Mouse (Mus musculus): Measurements from ENCODE around the gene Dnajc7. TPM values are rescaled to one million over a fixed set of nuclear protein-coding genes. Genes with fewer than 3 reads are reported as not detected.
"Not testable (repeated sequence)": the region's sequence is repeated elsewhere in the genome, so short reads cannot be mapped to it uniquely, and the experiment has no call there.

The Dnajc7 gene
- polyA plus RNA-seq, 1 experiment from 2014 or later = 293 TPM

DNA sequence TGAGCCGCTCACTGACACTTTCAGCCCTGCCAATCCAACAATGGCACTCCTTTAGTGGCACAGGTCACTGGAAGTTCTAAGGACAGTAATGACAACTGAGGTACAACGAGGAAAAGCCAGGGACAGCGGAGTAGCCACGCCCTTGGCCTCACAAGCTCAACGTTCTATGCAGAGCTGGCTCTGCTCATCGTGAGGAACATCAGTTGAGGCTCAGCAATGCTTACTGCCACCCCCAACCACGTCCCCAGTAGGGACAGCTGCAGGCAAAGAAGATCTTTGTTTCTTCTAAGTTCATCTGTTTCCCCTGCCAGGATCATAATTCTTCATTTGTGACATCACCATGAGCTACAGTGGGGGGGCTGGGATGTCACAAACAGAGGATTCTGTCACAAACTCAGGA lies 25.4 kb downstream of the Dnajc7 start:
- Histone ChIP-seq H3K4me1 (ENCODE audit: control insufficient read depth, insufficient read depth, low read depth, low read length) (no peaks in the 10 kb centered on the region), H3K27me3 (replicated peaks; ENCODE audit: control insufficient read depth, insufficient read depth, low read length) (no peaks in the 10 kb centered on the region), H3K27ac (ENCODE audit: low read depth, low read length) (no peak overlapping the region), H3K36me3 (ENCODE audit: control insufficient read depth, insufficient read depth, low read length) (peaks cover 52% of the 10 kb centered on the region), H3K9me3 (ENCODE audit: control insufficient read depth, low read length) (no peaks in the 10 kb centered on the region), H3K4me3 (ENCODE audit: low read length) (no peak overlapping the region), H3K9ac (ENCODE audit: low read depth, low read length) (no peak overlapping the region), H3K4me2 (ENCODE audit: low read length) (no peak overlapping the region)
- ATAC-seq = no peak
- whole genome bisulfite sequencing = 91% methylated on average over 7 of the region's 7 CpGs

- Histone ChIP-seq H3K27ac (ENCODE audit: low read depth, low read length) (no peak overlapping the region), H3K27me3 (replicated peaks; ENCODE audit: control insufficient read depth, insufficient read depth, low read length) (no peaks in the 10 kb centered on the region), H3K36me3 (ENCODE audit: control insufficient read depth, insufficient read depth, low read length) (peaks cover 50% of the 10 kb centered on the region), H3K4me2 (ENCODE audit: low read length) (no peak overlapping the region), H3K9me3 (ENCODE audit: control insufficient read depth, low read length) (no peaks in the 10 kb centered on the region), H3K4me1 (ENCODE audit: control insufficient read depth, insufficient read depth, low read depth, low read length) (no peaks in the 10 kb centered on the region), H3K4me3 (ENCODE audit: low read length) (no peak overlapping the region), H3K9ac (ENCODE audit: low read depth, low read length) (no peak overlapping the region)
- 88% methylated on average over 11 of the region's 11 CpGs for WGBS
- no peak for ATAC-seq
Observed at GRCm38 (mm10) chr11:100592346-100593046, 27.5 kb downstream of the Dnajc7 start.

GRCm38 (mm10) chr11:100588462-100588861 lies 31.5 kb downstream of the Dnajc7 start:
- Histone ChIP-seq H3K4me2 (ENCODE audit: low read length) (no peak overlapping the region), H3K4me1 (ENCODE audit: control insufficient read depth, insufficient read depth, low read depth, low read length) (no peaks in the 10 kb centered on the region), H3K4me3 (ENCODE audit: low read length) (no peak overlapping the region), H3K27me3 (replicated peaks; ENCODE audit: control insufficient read depth, insufficient read depth, low read length) (no peaks in the 10 kb centered on the region), H3K36me3 (ENCODE audit: control insufficient read depth, insufficient read depth, low read length) (peaks cover 70% of the 10 kb centered on the region), H3K9ac (ENCODE audit: low read depth, low read length) (no peak overlapping the region), H3K9me3 (ENCODE audit: control insufficient read depth, low read length) (no peaks in the 10 kb centered on the region), H3K27ac (ENCODE audit: low read depth, low read length) (no peak overlapping the region)
- 100% methylated on average over 2 of the region's 2 CpGs for WGBS
- ATAC-seq = no peak

DNA sequence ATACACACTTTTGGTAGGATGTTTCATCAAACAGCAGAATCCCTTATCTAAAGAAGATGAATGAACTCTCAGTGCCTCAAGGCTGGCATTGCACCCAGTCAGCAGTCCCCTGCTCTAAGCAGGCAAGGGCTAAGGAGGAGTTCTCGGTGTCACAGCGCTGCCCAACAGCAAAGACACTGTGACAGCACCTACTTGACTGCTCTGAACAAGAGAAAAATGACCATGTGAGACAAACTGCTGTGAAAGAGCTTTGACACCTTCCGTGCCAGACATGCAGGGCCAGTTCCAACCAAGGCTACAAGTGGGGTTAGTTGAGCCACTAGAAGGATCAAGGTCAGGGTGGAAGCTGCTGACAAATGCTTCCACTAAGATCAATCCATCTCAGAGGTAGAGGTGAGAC lies 34.8 kb downstream of the Dnajc7 start:
- ATAC-seq = no peak
- Histone ChIP-seq H3K4me2 (ENCODE audit: low read length) (no peak overlapping the region), H3K27me3 (replicated peaks; ENCODE audit: control insufficient read depth, insufficient read depth, low read length) (no peaks in the 10 kb centered on the region), H3K9ac (ENCODE audit: low read depth, low read length) (no peak overlapping the region), H3K4me1 (ENCODE audit: control insufficient read depth, insufficient read depth, low read depth, low read length) (no peaks in the 10 kb centered on the region), H3K4me3 (ENCODE audit: low read length) (no peak overlapping the region), H3K9me3 (ENCODE audit: control insufficient read depth, low read length) (no peaks in the 10 kb centered on the region), H3K27ac (ENCODE audit: low read depth, low read length) (no peak overlapping the region), H3K36me3 (ENCODE audit: control insufficient read depth, insufficient read depth, low read length) (peaks cover 58% of the 10 kb centered on the region)
- WGBS = 98% methylated on average over 3 of the region's 3 CpGs

GRCm38 (mm10) chr11:100584561-100584961 lies 35.4 kb downstream of the Dnajc7 start:
- H3K27ac ChIP-seq (ENCODE audit: low read depth, low read length) = no peak overlapping the region
- H3K27me3 ChIP-seq (replicated peaks; ENCODE audit: control insufficient read depth, insufficient read depth, low read length) = no peaks in the 10 kb centered on the region
- peaks cover 55% of the 10 kb centered on the region for H3K36me3 ChIP-seq (ENCODE audit: control insufficient read depth, insufficient read depth, low read length)
- WGBS = 83% methylated on average over 7 of the region's 7 CpGs
- no peaks in the 10 kb centered on the region for H3K9me3 ChIP-seq (ENCODE audit: control insufficient read depth, low read length)
- no peaks in the 10 kb centered on the region for H3K4me1 ChIP-seq (ENCODE audit: control insufficient read depth, insufficient read depth, low read depth, low read length)
- no peak overlapping the region for H3K4me3 ChIP-seq (ENCODE audit: low read length)
- H3K9ac ChIP-seq (ENCODE audit: low read depth, low read length) = no peak overlapping the region
- no peak for ATAC-seq
- H3K4me2 ChIP-seq (ENCODE audit: low read length) = no peak overlapping the region

DNA sequence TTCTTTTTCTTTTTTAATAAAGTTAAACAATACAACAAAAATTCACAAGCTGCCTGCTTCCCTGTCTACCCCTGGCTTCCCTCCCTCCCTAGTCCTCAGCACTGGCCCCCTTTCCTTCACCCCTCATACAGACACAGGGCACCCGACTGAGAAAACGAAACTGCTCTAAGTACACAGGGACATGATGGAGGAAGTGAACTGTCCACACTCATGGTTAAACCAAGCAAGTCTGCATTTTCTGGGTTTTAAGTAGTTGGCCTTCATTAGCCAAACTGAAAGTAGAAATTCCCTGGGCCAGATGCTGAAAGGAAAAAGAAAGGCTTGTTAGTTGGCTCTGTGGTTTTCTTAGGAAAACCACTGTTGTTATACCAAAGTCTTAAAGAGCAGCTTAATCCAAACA lies 37.1 kb downstream of the Dnajc7 start:
- Histone ChIP-seq H3K9me3 (ENCODE audit: control insufficient read depth, low read length) (no peaks in the 10 kb centered on the region), H3K4me2 (ENCODE audit: low read length) (no peak overlapping the region), H3K27ac (ENCODE audit: low read depth, low read length) (no peak overlapping the region), H3K9ac (ENCODE audit: low read depth, low read length) (no peak overlapping the region), H3K36me3 (ENCODE audit: control insufficient read depth, insufficient read depth, low read length) (peaks cover 41% of the 10 kb centered on the region), H3K27me3 (replicated peaks; ENCODE audit: control insufficient read depth, insufficient read depth, low read length) (no peaks in the 10 kb centered on the region), H3K4me1 (ENCODE audit: control insufficient read depth, insufficient read depth, low read depth, low read length) (peaks cover 2% of the 10 kb centered on the region; the same call in 1 of the 2 replicates), H3K4me3 (ENCODE audit: low read length) (no peak overlapping the region)
- no peak for ATAC-seq
- 91% methylated on average over 2 of the region's 2 CpGs for WGBS

DNA sequence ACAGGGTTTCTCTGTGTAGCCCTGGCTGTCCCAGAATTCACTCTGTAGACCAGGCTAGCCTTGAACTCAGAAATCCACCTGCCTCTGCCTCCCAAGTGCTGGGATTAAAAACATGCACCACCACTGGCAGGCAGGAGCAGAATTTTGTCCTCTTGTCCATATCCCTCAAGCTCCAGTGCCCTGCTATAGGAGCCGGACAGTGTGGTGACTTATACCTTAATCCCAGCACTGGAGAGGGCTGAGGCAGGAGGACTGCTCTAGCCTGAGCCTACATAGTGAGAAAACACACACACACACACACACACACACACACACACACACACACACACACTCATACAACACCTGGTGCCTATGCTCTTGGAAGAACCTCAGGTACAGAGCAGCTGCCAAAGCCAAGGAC lies 37.6 kb downstream of the Dnajc7 start:
- peaks cover 36% of the 10 kb centered on the region for H3K36me3 ChIP-seq (ENCODE audit: control insufficient read depth, insufficient read depth, low read length)
- not testable (repeated sequence) for H3K4me2 ChIP-seq (ENCODE audit: low read length); H3K9me3 ChIP-seq (ENCODE audit: control insufficient read depth, low read length); ATAC-seq; H3K27me3 ChIP-seq (replicated peaks; ENCODE audit: control insufficient read depth, insufficient read depth, low read length); H3K4me3 ChIP-seq (ENCODE audit: low read length); H3K9ac ChIP-seq (ENCODE audit: low read depth, low read length); H3K4me1 ChIP-seq (ENCODE audit: control insufficient read depth, insufficient read depth, low read depth, low read length); H3K27ac ChIP-seq (ENCODE audit: low read depth, low read length)
- 93% methylated on average over 1 of the region's 1 CpGs for WGBS

- Histone ChIP-seq H3K9me3 (ENCODE audit: control insufficient read depth, low read length) (no peaks in the 10 kb centered on the region), H3K36me3 (ENCODE audit: control insufficient read depth, insufficient read depth, low read length) (peaks cover 31% of the 10 kb centered on the region), H3K4me3 (ENCODE audit: low read length) (no peak overlapping the region), H3K27me3 (replicated peaks; ENCODE audit: control insufficient read depth, insufficient read depth, low read length) (no peaks in the 10 kb centered on the region), H3K27ac (ENCODE audit: low read depth, low read length) (peak overlapping the region; percentile 59), H3K9ac (ENCODE audit: low read depth, low read length) (no peak overlapping the region), H3K4me2 (ENCODE audit: low read length) (no peak overlapping the region), H3K4me1 (ENCODE audit: control insufficient read depth, insufficient read depth, low read depth, low read length) (peaks cover 4% of the 10 kb centered on the region; the same call in 1 of the 2 replicates)
- peak; percentile 41; the same call in 1 of the 2 replicates for ATAC-seq
- WGBS = 48% methylated on average over 4 of the region's 4 CpGs
Observed at GRCm38 (mm10) chr11:100581756-100582155, 38.2 kb downstream of the Dnajc7 start.

GRCm38 (mm10) chr11:100580275-100580674 lies 39.7 kb downstream of the Dnajc7 start:
- Histone ChIP-seq H3K36me3 (ENCODE audit: control insufficient read depth, insufficient read depth, low read length) (peaks cover 23% of the 10 kb centered on the region), H3K27ac (ENCODE audit: low read depth, low read length) (no peak overlapping the region), H3K4me1 (ENCODE audit: control insufficient read depth, insufficient read depth, low read depth, low read length) (peaks cover 8% of the 10 kb centered on the region), H3K4me3 (ENCODE audit: low read length) (no peak overlapping the region), H3K27me3 (replicated peaks; ENCODE audit: control insufficient read depth, insufficient read depth, low read length) (no peaks in the 10 kb centered on the region), H3K4me2 (ENCODE audit: low read length) (no peak overlapping the region), H3K9me3 (ENCODE audit: control insufficient read depth, low read length) (no peaks in the 10 kb centered on the region), H3K9ac (ENCODE audit: low read depth, low read length) (no peak overlapping the region)
- WGBS = 87% methylated on average over 13 of the region's 13 CpGs
- ATAC-seq = no peak

Data from hindbrain, embryonic 16.5 days (tissue).